Mouse (Mus musculus) urinary bladder, adult 2 months (tissue): ENCODE results near the gene Tmem229b. TPM values are rescaled to one million over a fixed set of nuclear protein-coding genes. Genes with fewer than 3 reads are reported as not detected.
"Not testable (repeated sequence)": the region's sequence is repeated elsewhere in the genome, so short reads cannot be mapped to it uniquely, and the experiment has no call there.

Source experiments
- DNase-seq: peaks from one replicate; pipeline ENCODE4 v3.0.0; 2022; ENCODE audit warnings: low spot score
- polyA plus RNA-seq: library from polyadenylated mRNA; depleted of rRNA; stranded (reverse); fragments of >200 nt; gene quantifications from 2 replicates; pipeline ENCODE4 v1.2.3, GENCODE M21; 2012

Tmem229b gene
- polyA plus RNA-seq, 1 experiment, result 8.0 TPM

GRCm38 (mm10) chr12:78952053-78952452, 55.4 kb downstream of the Tmem229b start:
- no peak for DNase-seq

- DNase-seq, result no peak
Measured at GRCm38 (mm10) chr12:78947661-78948060, 59.8 kb downstream of the Tmem229b start.

DNA sequence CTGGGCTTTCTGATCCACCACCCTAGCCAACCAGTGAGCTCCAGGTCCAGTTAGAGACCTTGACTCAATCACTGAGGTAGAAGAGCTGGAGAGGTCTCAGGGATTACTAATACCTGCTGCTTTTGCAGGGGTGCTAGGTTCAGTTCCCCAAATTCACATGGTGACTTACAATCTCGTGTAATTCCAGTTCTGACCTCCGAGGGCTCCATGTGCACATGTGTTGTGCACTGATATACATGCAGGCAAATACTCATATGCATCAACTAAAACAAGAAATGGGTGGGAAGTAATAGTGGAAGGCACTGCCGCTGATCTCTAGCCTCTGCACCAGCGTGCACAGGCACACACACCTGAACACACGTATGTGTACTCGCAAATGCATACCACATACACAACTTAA, 60.3 kb downstream of the Tmem229b start:
- DNase-seq, result no peak

GRCm38 (mm10) chr12:78942931-78943330, 64.5 kb downstream of the Tmem229b start:
- no peak for DNase-seq

- no peak for DNase-seq
Measured at GRCm38 (mm10) chr12:78940081-78940480, 67.3 kb downstream of the Tmem229b start.

GRCm38 (mm10) chr12:78939393-78940037, 67.9 kb downstream of the Tmem229b start:
- no peak for DNase-seq

GRCm38 (mm10) chr12:78936494-78936893, 70.9 kb downstream of the Tmem229b start:
- no peak for DNase-seq

GRCm38 (mm10) chr12:78929900-78930299, 77.5 kb downstream of the Tmem229b start:
- no peak for DNase-seq

DNA sequence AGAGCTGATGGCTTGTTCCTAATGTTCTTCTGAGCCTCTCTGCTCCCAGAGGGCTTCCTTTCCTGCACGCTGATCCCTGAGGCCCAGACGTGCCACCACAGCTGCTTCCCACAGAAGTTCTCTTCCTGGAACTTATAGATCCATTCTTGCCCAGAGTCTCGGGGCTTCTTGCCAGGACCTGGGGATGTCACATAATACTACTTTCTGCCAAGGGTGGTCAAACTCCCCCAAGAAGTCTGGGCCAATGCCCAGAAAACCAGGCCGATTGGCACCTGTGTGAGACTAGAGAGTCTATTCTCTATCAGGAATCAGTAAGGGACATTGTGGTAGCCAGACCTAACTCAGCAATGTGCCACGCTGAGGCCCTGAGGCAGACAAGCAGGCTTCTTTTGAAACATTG, 80.1 kb downstream of the Tmem229b start:
- no peak for DNase-seq

- DNase-seq, result no peak
Measured at GRCm38 (mm10) chr12:78923539-78924189, 83.8 kb downstream of the Tmem229b start.

- DNase-seq, result not testable (repeated sequence)
Measured at GRCm38 (mm10) chr12:78922977-78923376, 84.5 kb downstream of the Tmem229b start.

GRCm38 (mm10) chr12:78922058-78922457, 85.4 kb downstream of the Tmem229b start:
- no peak for DNase-seq

DNA sequence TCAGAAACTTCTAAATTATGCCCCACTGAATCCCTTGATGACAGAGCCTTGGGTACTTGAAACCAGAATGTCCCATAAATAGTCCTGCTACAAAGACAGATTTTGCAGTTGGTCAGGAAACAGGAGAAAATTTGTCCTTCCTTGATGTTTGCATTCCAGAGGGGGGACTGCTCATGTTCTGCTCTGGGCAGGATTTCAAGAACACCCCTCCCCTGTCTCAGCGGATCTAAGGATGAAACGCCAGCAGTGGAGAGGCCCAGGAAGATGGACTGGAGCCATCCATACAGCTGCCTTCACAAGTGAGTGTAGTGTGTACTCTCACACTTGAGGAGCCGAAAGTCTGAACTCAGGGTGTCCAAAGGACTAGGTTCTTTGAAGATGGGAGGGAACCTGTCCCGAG, 86.0 kb downstream of the Tmem229b start:
- no peak for DNase-seq

DNA sequence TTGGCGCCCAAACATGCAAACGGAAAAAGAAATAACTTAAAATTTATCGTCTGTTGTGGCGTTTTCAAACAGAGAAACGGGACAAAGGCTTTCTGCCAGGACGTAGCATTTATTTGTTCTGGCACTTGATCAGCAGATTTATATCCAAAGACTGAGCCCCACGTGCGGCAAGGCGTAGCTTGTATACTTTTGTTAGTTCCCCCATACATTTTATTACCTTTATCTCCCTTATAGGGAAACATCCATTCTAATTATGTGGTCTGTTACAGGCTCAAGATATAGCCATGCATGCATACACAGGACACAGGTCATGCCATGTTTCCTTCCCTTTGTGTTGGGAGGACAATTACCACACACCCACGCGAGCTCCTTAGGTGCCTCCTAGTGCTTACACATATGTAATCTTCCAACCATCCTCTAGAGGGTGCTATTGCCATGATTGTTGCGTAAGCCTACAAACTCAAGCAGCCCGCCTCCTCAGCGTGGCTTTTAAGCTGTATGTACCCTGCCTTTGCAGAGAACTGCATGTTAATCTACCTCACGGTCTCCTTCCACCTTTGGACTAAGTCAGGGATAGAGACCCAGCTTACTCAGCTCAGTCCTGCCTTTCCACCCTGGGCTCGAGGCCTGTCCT, 88.2 kb downstream of the Tmem229b start:
- DNase-seq, result peak; percentile 36

DNA sequence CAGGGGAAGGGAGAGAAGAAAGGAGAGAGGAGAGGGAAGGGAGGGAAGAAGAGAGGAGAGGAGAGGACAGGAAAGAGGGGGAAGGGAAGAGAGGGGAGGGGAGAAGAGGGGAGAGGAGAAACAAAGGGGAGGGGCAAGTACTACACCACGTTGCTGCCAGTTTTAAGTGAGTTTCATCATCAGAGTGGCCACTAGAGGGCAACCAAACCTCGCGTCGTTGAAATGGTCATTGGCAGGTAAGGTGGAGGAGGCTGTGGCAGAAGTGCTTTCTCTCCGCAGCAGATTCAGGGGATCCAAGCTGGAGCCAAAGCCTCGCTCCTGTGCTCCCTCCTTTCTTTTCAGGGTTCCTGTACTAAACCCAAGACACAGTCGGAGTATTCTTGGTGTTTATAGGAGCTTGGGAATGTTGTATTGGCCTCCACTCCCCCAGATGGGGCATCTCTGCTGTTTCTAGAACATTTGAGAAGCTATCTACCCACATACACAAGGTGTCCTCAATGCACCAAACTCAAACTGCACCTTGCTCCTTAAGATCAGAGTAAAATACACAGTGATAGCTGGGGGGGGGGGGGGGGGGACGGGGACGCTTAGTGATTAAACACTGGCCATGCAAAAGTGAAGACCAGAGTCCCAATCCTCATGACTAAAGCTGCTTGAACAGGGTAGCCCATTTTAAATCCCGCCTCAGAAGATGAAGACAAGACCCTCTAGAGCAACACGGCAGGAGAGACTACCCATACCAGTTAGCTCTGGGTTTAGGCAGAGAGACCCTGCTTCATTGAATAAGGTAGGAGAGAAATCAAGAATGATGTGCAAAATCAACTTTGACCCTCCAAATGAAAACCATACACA, 89.0 kb downstream of the Tmem229b start:
- no peak for DNase-seq

GRCm38 (mm10) chr12:78916278-78916677, 91.1 kb downstream of the Tmem229b start:
- DNase-seq, result no peak

- DNase-seq, result no peak
Measured at GRCm38 (mm10) chr12:78915561-78915960, 91.9 kb downstream of the Tmem229b start.

DNA sequence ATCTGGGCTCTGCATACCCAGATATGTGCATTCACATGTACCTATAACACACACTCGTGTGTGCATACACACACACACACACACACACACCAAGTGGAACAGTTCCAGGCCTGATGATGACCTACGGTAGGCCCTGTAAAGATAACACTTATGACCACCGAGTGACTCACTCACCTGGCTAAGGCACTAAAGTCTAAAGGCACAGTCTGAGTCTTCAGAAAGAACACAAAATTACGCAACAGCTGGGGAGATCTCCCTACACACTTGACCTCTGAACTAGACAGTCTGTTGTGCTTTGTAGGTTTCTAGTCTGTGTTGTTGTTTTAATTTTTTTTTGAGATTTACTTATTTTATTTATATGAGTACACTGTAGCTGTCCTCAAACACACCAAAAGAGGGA, 93.0 kb downstream of the Tmem229b start:
- no peak for DNase-seq
